Mouse (Mus musculus): ENCODE data around the gene Usp2. TPM values are rescaled to one million over a fixed set of nuclear protein-coding genes. Genes with fewer than 3 reads are reported as not detected.

Usp2 gene
- total and polyA plus RNA-seq, 3 experiments = 3.6 to 13.9 TPM; not detected in 1

DNA sequence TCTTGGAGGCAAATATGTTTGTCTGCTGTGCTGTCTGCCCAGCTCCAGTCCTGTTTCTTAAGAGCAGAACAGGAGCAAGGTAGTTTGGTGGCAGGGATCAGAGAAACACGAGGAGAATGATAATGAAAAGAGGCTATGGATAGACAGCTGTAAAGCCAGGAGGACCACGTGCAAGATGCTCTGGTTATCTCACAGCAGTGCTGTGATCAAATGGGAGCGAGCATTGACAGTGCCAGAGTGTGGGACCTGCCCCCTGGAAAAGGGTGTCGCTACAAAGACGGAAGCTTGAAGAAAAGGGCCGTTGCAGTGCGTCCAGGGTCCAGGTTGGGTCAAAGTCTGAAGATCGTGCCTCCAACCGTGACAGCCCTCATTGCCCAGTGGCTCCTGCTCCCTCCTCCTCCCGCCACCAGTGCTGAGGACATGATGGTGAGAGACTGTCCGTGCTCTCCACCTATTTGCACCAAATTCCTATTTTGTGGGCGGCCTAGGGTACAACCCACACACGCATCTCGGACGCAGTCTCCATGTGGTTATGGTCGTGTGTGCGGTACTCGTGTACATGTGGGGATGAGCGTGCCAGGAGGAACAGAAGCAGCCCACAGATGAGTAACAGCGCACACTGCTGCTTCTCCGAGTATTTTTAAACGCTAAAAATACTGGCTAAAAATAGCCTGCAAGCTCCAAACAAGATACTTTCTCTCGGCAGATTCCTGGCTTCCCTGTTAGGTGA lies 16.7 kb downstream of the Usp2 start:
- no peaks in the 10 kb centered on the region for H3K9me3 ChIP-seq (replicated peaks; ENCODE audit: insufficient read depth, low read length)
- TF ChIP-seq E2F4 (IDR thresholded peaks at IDR 0.05; ENCODE audit: borderline replicate concordance, low read depth, low read length) = no peak
- peak in 1 of 2 experiments; percentile 23; a peak in 1 of 4 replicates for TF ChIP-seq POLR2A (IDR thresholded peaks at IDR 0.05; ENCODE audit: control insufficient read depth in 1 of 2, insufficient read depth in 1 of 2, low read depth in 1 of 2, low read length in 2 of 2, poor library complexity in 1 of 2)
- peak; percentile 82 for TF ChIP-seq MAX (IDR thresholded peaks at IDR 0.05; ENCODE audit: low read length)
- TF ChIP-seq TAL1 (IDR thresholded peaks at IDR 0.05; ENCODE audit: low read length) = no peak
- peak; percentile 36 for TF ChIP-seq ETS1 (IDR thresholded peaks at IDR 0.05; ENCODE audit: low read depth, low read length)
- TF ChIP-seq SIN3A (IDR thresholded peaks at IDR 0.05; ENCODE audit: low read length) = peak; percentile 36
- TF ChIP-seq ZNF384 (IDR thresholded peaks at IDR 0.05; ENCODE audit: low read depth, low read length) = no peak
- 0 out of 4 replicates have a peak, but pooled peaks of 1 of the 2 experiments have one; percentile 7 for TF ChIP-seq EP300 (IDR thresholded peaks at IDR 0.05; ENCODE audit: low read depth in 1 of 2, low read length in 2 of 2)
- peak; percentile 88 for TF ChIP-seq MXI1 (IDR thresholded peaks at IDR 0.05; ENCODE audit: low read depth, low read length)
- no peak for TF ChIP-seq TCF12 (IDR thresholded peaks at IDR 0.05; ENCODE audit: low read depth, low read length)
- peak; percentile 75 for TF ChIP-seq MYC (IDR thresholded peaks at IDR 0.05; ENCODE audit: low read depth, low read length)
- 0 out of 2 replicates have a peak, but pooled peaks have one; percentile 26 for TF ChIP-seq GATA1 (IDR thresholded peaks at IDR 0.05; ENCODE audit: low read depth, low read length)
- peak; percentile 64 for TF ChIP-seq USF1 (IDR thresholded peaks at IDR 0.05; ENCODE audit: low read depth, low read length)
- peaks cover 0 to 4% of the 10 kb centered on the region in 2 experiments; a peak in 2 of 4 replicates for H3K36me3 ChIP-seq (ENCODE audit: control insufficient read depth in 1 of 2, insufficient read depth in 2 of 2, low read length in 2 of 2)
- no peaks in the 10 kb centered on the region for H3K27me3 ChIP-seq (ENCODE audit: control insufficient read depth in 1 of 2, insufficient read depth in 2 of 2, low read length in 2 of 2)
- peaks cover 0 to 23% of the 10 kb centered on the region in 2 experiments; a peak in 3 of 4 replicates for H3K4me1 ChIP-seq (ENCODE audit: control insufficient read depth in 1 of 2, insufficient read depth in 2 of 2, low read length in 2 of 2)
- DNase-seq (ENCODE audit: low read depth, low spot score) = peak; percentile 61
- H3K27ac ChIP-seq (ENCODE audit: control insufficient read depth, low read depth, low read length) = peak overlapping the region; percentile 9
- H3K9ac ChIP-seq (ENCODE audit: control insufficient read depth, low read depth, low read length, poor library complexity, severe bottlenecking) = peak overlapping the region; percentile 59
- no peaks in the 10 kb centered on the region; the same call in 1 of the 2 replicates for H3K79me2 ChIP-seq (ENCODE audit: control insufficient read depth, insufficient read depth, low read length, poor library complexity)
- H3K4me3 ChIP-seq (ENCODE audit: control insufficient read depth in 1 of 2, insufficient read depth in 1 of 2, low read depth in 2 of 2, low read length in 2 of 2) = peak overlapping the region; percentile 47 to 87

DNA sequence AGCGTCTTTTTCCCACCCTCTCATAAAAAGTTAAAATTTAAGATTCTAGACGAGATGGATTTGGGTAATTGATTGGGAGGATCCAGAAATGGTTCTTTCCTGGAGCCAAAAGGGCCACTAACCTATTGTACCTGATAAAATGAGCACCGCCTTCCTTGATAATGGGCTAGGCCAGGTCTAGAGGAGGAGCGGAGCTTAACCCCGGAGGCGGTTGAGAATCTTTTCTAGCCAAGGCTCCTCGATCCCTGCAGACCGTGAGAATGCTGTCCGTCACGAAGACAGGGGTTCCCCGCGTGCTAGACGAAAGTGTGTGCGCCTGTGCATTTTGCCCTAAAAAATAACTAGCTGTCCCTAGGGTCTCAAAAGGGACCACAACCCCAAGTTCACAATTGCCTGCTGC lies 17.4 kb downstream of the Usp2 start:
- H3K27me3 ChIP-seq (ENCODE audit: control insufficient read depth in 1 of 2, insufficient read depth in 2 of 2, low read length in 2 of 2) = no peaks in the 10 kb centered on the region
- H3K79me2 ChIP-seq (ENCODE audit: control insufficient read depth, insufficient read depth, low read length, poor library complexity) = no peaks in the 10 kb centered on the region; the same call in 1 of the 2 replicates
- peaks cover 0 to 23% of the 10 kb centered on the region in 2 experiments; a peak in 3 of 4 replicates for H3K4me1 ChIP-seq (ENCODE audit: control insufficient read depth in 1 of 2, insufficient read depth in 2 of 2, low read length in 2 of 2)
- peak; percentile 77 for DNase-seq (ENCODE audit: low read depth, low spot score)
- no peaks in the 10 kb centered on the region for H3K9me3 ChIP-seq (replicated peaks; ENCODE audit: insufficient read depth, low read length)
- H3K9ac ChIP-seq (ENCODE audit: control insufficient read depth, low read depth, low read length, poor library complexity, severe bottlenecking) = peak overlapping the region; percentile 59
- peak overlapping the region; percentile 17; the same call in 1 of the 2 replicates for H3K27ac ChIP-seq (ENCODE audit: control insufficient read depth, low read depth, low read length)
- peaks cover 0 to 5% of the 10 kb centered on the region in 2 experiments; a peak in 2 of 4 replicates for H3K36me3 ChIP-seq (ENCODE audit: control insufficient read depth in 1 of 2, insufficient read depth in 2 of 2, low read length in 2 of 2)
- peak overlapping the region; percentile 47 to 87 for H3K4me3 ChIP-seq (ENCODE audit: control insufficient read depth in 1 of 2, insufficient read depth in 1 of 2, low read depth in 2 of 2, low read length in 2 of 2)
- 0 out of 2 replicates have a peak, but pooled peaks have one; percentile 10 for TF ChIP-seq ETS1 (IDR thresholded peaks at IDR 0.05; ENCODE audit: low read depth, low read length)
- TF ChIP-seq SIN3A (IDR thresholded peaks at IDR 0.05; ENCODE audit: low read length) = peak; percentile 13; the same call in 1 of the 2 replicates
- 0 out of 2 replicates have a peak, but pooled peaks have one; percentile 24 for TF ChIP-seq MXI1 (IDR thresholded peaks at IDR 0.05; ENCODE audit: low read depth, low read length)
- TF ChIP-seq MYC (IDR thresholded peaks at IDR 0.05; ENCODE audit: low read depth, low read length) = no peak

Data from MEL (cell line).